Mouse (Mus musculus) heart, adult 18-20 months (tissue): ENCODE data around the gene Ak3. TPM values are rescaled to one million over a fixed set of nuclear protein-coding genes. Genes with fewer than 3 reads are reported as not detected.

Source experiments
- DNase-seq, 2 experiments: peaks; one replicate each; pipeline ENCODE4 v3.0.0; 2021 to 2022; ENCODE audit warnings: mixed read lengths in 1 of 2
- long read RNA-seq, 2 experiments: library from polyadenylated mRNA; stranded (forward); transcript quantifications; one replicate each; pipeline ENCODE4 v2.0.0; 2021
- total RNA-seq, 2 experiments: library from RNA; stranded (reverse); gene quantifications; 2 replicates each; pipeline ENCODE4 v1.2.3; 2021

Gene Ak3
- total RNA-seq = 10 to 100 TPM; 90.8 TPM
- long read RNA-seq, experiment 1, transcript Ak3-201 (5 exons, 2,809 nt) = major isoform, 59 of 70 reads
- long read RNA-seq, experiment 1, partial matches to known transcripts = 5 of 70 reads
- long read RNA-seq, experiment 1, other reads (novel, unspliced or antisense) = 6 of 70 reads
- long read RNA-seq, experiment 2, transcript Ak3-201 (5 exons, 2,809 nt) = major isoform, 25 of 34 reads
- long read RNA-seq, experiment 2, partial matches to known transcripts = 1 of 34 reads
- long read RNA-seq, experiment 2, other reads (novel, unspliced or antisense) = 8 of 34 reads

- peak; percentile 84 to 90 for DNase-seq
Measured at GRCm38 (mm10) chr19:29047334-29048170, at the start of gene Ak3. TSS of gene Ak3 (minus strand) at chr19:29047961.

DNA sequence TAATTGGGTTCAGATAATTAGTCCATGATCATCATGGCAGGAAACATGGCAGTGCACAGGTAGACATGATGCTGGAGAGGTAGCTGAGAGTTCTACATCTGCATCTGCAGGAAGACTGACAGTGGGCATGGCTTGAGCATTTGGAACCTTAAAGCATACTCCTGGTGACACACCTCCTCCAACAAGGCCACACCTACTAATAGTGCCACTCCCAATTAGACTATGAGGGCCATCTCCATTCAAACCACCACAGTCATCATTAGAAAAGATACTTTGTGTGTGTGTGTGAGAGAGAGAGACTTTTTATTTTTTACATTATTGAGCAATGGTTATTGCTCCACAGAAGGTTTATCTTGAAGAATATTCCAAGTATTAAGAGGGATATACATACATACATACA, 44.4 kb upstream of the Ak3 start:
- no peak for DNase-seq

- DNase-seq = peak in 1 of 2 experiments; percentile 33
Measured at GRCm38 (mm10) chr19:29088628-29089027, 40.9 kb upstream of the Ak3 start.

- DNase-seq = peak; percentile 44 to 64
Measured at GRCm38 (mm10) chr19:29074802-29075201, 27.0 kb upstream of the Ak3 start.

- DNase-seq = no peak
Measured at GRCm38 (mm10) chr19:29069195-29069594, 21.4 kb upstream of the Ak3 start.

GRCm38 (mm10) chr19:29066981-29067471, 19.3 kb upstream of the Ak3 start:
- DNase-seq = peak; percentile 93 to 95

- DNase-seq = peak; percentile 69 to 79
Measured at GRCm38 (mm10) chr19:29064451-29065102, 16.8 kb upstream of the Ak3 start.

DNA sequence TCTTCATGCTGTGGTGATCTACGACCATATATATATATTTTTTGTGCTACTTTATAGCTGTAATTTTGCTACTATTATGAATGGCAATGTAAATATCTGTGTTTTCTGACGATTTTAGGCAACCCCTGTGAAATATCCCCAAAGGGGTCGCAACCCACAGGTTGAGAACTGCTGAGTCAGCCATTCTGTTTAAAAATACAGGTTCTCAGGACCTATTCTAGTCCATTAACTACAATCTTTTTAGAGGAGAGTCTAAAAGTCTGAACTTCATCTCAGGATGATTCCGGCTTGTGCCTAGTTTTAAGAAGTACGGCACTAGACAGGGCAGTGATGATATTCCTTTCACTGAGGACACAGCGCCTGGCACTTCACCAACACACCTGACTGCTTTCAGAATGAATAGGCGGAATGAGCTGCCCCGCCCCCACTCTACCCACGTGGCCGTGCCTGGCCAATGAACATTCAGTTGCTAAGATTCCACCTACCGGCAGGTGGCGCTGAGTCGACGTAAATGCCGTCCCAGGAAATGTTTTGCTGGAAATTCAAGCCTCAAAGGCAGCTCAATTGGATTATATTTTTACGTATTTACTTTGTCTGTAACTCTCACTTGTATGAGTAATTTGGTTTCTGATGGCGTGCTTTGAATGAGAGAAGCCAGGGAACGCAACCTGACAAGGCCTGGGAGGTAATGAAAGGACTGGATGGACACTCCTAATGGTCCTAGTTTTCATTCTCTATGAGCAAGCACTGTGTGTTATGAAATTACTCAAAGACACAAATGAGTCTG, 16.0 kb upstream of the Ak3 start:
- DNase-seq = peak; percentile 93 to 97

GRCm38 (mm10) chr19:29063009-29063408, 15.2 kb upstream of the Ak3 start:
- no peak for DNase-seq

- DNase-seq = no peak
Measured at GRCm38 (mm10) chr19:29060299-29060698, 12.5 kb upstream of the Ak3 start.

DNA sequence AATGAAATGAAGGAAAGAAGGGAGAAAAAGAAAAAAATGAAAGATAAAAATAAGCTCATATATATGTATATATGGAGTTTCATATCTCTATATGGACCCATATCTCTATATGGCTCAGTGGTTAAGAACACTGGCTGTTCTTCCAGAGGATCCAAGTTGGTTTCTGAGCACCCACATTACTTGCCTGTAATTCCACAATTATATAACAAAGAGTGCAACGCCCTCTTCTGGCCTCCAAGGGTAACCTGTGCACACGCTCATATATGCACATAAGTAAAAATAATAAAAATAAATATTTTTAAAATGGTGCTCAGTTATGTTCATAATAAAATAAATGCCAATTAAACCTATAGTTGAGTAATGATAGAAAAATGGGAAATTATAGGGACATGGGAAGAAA, 11.9 kb upstream of the Ak3 start:
- no peak for DNase-seq

GRCm38 (mm10) chr19:29058741-29059140, 11.0 kb upstream of the Ak3 start:
- DNase-seq = no peak

GRCm38 (mm10) chr19:29055469-29055868, 7.7 kb upstream of the Ak3 start:
- no peak for DNase-seq

DNA sequence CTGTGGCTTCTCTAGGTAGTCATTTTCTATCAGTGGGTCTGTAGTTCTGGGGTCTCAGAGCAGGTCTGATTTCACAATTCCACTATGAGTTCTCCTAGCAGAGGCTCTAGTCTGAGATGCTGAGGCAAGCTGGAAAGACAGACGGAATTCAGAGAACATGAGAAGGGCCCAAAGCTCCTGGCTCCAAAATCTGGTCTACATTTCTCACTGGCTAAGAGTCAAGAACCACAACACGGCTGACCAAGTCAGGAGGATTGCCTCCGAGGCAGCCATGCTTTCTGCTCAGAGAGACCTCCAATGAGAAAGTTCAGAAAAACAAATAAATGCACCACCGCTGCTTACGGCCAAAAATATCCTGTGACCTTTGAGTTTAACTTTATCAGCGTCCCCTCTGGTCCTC, 6.8 kb upstream of the Ak3 start:
- DNase-seq = no peak

DNA sequence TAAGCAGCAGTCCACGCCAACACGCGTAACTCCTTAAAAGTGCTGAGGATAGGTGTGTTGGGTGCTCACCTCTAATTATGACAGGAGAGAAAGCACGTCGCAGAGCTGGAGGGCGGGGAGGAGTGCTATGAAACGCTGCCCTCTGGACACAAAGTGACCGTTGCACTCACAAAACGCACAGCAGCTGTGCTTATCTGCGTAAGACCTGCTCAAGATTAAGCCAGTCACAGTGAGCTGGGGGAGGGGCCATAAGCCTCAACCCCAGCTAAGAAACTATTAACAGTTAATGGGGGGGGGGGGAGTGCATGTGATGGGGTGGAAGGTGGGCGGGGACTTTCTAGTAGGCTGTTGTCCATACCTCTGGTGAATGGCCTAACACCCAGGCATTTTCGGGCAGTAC, 5.0 kb upstream of the Ak3 start:
- no peak for DNase-seq

DNA sequence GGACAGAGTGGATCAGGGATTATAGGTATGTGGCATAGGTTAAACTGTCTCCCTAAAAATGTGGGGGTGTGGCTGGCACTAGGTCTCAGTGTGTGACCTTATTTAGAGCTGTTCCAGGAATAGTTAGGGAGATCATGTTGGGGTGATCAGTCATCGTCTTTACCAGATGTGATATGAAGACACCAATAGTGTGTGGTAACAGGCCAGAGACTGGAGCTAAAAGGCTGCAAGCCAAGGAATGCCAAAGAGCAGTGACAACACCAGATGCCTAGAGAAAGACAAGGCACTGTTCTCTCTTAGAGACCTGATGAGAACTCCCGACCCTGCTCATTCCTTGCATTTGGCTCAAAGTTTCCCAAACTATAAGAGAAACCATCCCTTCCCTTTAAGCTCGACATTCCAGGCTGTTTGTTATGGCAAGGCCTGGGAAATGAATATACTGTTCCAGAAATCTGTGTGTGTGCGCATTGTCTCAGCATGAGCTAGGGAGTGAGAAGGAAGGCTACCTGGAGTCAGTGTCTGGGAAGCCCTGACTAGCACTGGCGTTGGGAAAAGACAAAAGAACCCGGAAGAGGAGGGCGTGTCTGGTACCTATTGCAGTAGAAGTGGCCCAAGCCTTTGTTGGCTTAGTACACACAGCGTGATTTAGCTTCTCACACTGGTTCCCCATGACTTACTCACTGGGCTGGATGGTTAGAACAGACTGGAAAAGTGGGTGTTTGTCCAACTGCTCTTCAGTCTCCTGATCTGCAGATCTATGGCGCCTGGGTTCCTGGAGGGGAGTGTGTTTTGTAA, 2.6 kb upstream of the Ak3 start:
- DNase-seq = no peak

DNA sequence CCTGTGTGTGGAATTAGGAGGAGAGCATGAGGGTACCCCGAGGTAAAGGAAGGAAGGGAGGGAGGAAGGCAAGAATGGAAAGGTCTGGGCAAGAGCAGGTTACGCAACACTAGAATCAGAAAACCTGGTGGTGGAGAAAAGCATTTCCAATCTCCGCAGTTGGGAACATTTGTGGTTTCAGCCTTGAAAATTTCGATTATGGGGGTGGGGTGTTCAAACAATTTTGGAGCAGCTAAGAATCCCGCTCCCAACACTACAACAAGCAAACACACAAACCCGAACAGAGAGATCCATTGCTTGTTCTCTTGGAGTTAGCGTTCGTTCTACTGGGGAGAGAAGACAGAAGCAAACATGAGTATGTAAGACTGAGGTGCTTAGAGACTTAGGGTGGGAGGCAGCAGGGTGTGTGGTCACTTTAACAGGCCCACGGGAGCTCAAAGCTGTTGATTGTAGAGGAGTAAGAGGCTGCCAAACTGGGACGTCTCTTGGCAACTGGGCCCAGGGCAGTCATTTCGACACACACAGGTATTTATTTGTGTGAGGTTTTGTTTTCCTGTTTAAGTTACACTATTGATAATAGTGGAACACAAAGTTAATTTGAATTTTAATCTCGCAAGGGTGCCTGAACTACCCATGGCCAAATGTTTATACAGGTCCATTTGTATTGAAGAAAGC, 1.8 kb upstream of the Ak3 start:
- no peak for DNase-seq

DNA sequence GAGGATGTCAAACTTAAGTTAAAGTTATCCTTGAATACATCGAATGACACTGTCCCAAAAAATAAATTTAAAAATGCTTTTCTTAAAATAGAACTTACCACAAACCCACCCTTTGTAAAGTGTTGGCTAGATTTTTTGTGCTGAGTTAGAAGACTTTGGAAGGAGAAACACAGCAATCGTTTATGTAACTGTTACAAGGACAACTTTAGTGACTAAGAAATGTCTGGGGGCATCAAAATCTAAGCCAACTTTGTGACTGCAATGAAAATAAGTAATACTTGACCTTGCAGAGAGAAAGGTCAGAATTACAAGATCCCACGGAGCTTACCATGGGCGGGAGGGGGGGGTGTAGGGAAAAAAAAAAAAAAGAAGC, 814 bp downstream of the Ak3 start:
- no peak for DNase-seq

- no peak for DNase-seq
Measured at GRCm38 (mm10) chr19:29045956-29046650, 1.7 kb downstream of the Ak3 start.

DNA sequence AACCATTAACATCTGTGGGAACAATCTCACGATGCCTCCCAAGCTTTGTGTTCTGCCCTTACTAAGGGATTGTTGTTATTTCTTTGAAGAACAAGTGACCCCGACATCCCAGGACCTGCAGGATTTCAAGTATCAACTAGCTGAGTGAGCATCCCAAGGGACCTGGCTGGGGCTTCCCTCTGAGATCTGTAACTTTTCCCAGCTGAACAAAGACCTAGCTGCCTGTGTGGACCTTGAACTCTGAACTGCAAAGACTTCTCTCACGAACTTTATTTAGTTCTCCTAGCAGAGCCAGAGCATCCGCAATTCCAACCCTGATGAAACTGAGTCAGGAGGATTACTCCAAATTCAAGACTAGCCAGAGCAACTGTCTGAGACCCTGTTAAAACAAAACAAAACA, 2.4 kb downstream of the Ak3 start:
- no peak for DNase-seq
